Mouse (Mus musculus): Measurements from ENCODE around the gene Prkaca.

DNA sequence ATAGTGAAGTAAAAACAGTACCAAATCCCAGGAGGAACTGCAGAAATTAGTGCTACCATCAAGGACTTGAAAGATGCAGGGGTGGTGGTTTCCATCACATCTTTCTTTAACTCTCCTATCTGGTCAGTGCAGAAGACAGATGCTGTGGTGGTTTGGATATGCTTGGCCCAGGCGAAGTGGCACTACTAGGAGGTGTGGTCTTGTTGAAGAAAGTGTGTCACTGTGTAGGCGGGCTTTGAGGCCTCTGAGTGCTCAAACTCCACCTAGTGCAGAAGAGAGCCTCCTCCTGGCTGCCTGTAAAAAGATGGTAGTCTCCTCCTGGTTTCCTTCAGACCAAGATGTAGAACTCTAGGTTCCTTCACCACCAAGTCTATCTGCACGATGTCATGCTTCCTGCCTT, 27.3 kb upstream of the Prkaca start:
- TF ChIP-seq CTCF (IDR thresholded peaks at IDR 0.05; ENCODE audit: control insufficient read depth, insufficient read depth, insufficient replicate concordance, low read depth, low read length) (no peak), POLR2A (IDR thresholded peaks at IDR 0.05; ENCODE audit: control insufficient read depth, low read depth, low read length) (no peak)

Measured in testis, adult 2 months (tissue).